Mouse (Mus musculus) intestine, postnatal 0 days (tissue): ENCODE data around the gene Dbndd2. TPM values are rescaled to one million over a fixed set of nuclear protein-coding genes. Genes with fewer than 3 reads are reported as not detected.

Experiments
- ATAC-seq: fragments of 200-750 bp; cut with Nextera tagmentation; 2 replicates; pipeline ENCODE4 v1.8.0; 2017; ENCODE audit warnings: mild to moderate bottlenecking, moderate TSS enrichment, moderate library complexity
- H3K27ac ChIP-seq: fragments of 300-500 bp; sonication (generic); 2 replicates; pipeline ENCODE4 v1.5.1; 2014; ENCODE audit warnings: mild to moderate bottlenecking, low read depth, low read length, moderate library complexity
- H3K27me3 ChIP-seq: fragments of 300-500 bp; sonication (generic); replicated peaks from 2 replicates; pipeline ENCODE4 v1.6.1; 2014; ENCODE audit warnings: low read length, mixed read lengths; ENCODE audit not compliant: control insufficient read depth, insufficient read depth
- H3K36me3 ChIP-seq: fragments of 300-500 bp; sonication (generic); 2 replicates; pipeline ENCODE4 v1.6.1; 2014; ENCODE audit warnings: mild to moderate bottlenecking, moderate library complexity; ENCODE audit not compliant: control insufficient read depth, insufficient read depth
- H3K4me1 ChIP-seq: fragments of 300-500 bp; sonication (generic); replicated peaks from 2 replicates; pipeline ENCODE4 v1.6.1; 2014; ENCODE audit warnings: antibody characterized with exemption, low read length, mixed read lengths; ENCODE audit not compliant: control insufficient read depth, insufficient read depth
- H3K4me2 ChIP-seq: fragments of 300-500 bp; sonication (generic); replicated peaks from 2 replicates; pipeline ENCODE4 v1.6.1; 2014; ENCODE audit warnings: low read depth, mild to moderate bottlenecking, moderate library complexity
- H3K4me3 ChIP-seq: fragments of 300-500 bp; sonication (generic); 2 replicates; pipeline ENCODE4 v1.5.1; 2014; ENCODE audit warnings: low read depth, low read length
- H3K9ac ChIP-seq: fragments of 300-500 bp; sonication (generic); 2 replicates; pipeline ENCODE4 v1.6.1; 2014; ENCODE audit warnings: mild to moderate bottlenecking, low read depth, low read length
- H3K9me3 ChIP-seq: fragments of 300-500 bp; sonication (generic); 2 replicates; pipeline ENCODE4 v1.6.1; 2016; ENCODE audit warnings: mixed run types; ENCODE audit not compliant: control insufficient read depth
- CTCF ChIP-seq: sonication (generic); IDR thresholded peaks from 2 replicates; pipeline ENCODE4 v1.5.1; 2016; ENCODE audit warnings: low read depth, mild to moderate bottlenecking, control low read depth, antibody characterized with exemption, moderate library complexity
- WGBS: fragments of 180-500 bp; shearing (Covaris S2); extraction: QIAGEN DNeasy Blood & Tissue Kit; methylation state at CpG from one replicate; pipeline ENCODE4 v1.1.7; 2014; 5-methylcytosine and 5-hydroxymethylcytosine counted together
- polyA plus RNA-seq: library from polyadenylated mRNA; unstranded; fragments of >200 nt; fragmentation: Nextera tagmentation; extraction: Ambion mirVana; gene quantifications from 2 replicates; pipeline ENCODE4 v1.2.1, GENCODE M21; 2015

Dbndd2 gene
- polyA plus RNA-seq, 1 experiment from 2014 or later, result 18.8 TPM

DNA sequence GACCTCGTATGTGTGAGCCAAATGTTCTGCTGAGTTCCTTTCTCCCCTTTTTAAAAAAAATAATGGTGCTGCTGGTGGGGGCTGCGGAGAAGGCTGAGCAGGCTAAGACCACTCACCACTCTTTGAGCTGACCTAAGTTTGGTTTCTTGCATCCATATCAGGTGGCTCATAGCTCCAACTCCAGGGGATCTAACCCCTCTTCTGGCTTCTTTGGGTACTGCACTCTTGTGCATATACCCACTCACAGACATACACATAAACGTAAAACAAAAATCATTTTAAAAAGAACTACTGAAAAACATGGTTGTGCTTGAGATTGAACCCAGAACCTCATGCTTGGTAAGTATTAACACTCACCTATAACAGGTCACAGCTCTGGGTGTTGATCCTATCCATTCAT, 19.0 kb downstream of the Dbndd2 start:
- no peak overlapping the region for H3K9ac ChIP-seq
- H3K36me3 ChIP-seq, result peaks cover 68% of the 10 kb centered on the region
- WGBS, result 98% methylated on average over 3 of the region's 3 CpGs
- no peak overlapping the region for H3K4me2 ChIP-seq
- peak; percentile 32 for TF ChIP-seq CTCF
- no peak overlapping the region for H3K27ac ChIP-seq
- H3K4me3 ChIP-seq, result no peak overlapping the region
- no peaks in the 10 kb centered on the region for H3K27me3 ChIP-seq
- H3K4me1 ChIP-seq, result no peaks in the 10 kb centered on the region
- ATAC-seq, result no peak
- no peaks in the 10 kb centered on the region for H3K9me3 ChIP-seq

DNA sequence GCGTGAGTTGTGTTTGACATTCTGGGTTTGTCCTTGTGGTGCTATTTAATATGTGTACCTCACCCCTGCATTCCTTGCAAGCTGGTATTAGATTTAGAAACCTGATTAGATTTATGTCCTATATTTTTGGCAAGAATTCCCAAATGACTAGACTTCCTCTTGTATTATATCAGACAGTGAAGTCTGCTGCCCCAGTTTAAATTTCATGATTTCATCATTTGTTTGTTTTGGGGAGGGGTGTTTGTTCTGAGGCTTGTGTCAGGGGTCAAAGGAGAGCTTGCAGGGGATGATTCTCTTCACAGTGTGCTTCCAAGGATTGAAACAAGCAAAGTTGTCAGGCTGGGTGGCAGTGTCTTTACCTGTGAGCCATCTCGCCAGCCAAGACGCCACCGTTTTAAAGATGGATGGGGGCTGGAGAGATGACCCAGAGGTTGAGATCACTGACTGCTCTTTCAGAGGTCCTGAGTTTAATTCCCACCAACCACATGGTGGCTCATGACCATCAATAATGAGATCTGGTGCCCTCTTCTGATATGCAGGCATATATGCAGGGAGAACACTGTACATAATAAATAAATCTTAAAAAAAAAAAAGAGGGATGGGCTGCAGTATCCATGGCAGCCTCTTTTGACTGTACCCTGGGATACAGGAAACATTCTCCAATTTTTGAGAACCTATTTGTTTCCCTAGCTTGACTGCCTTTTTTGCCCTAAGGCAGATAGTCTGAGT, 19.9 kb downstream of the Dbndd2 start:
- peak; percentile 27; the same call in 1 of the 2 replicates for TF ChIP-seq CTCF
- 80% methylated on average over 4 of the region's 4 CpGs for WGBS
- H3K9me3 ChIP-seq, result no peaks in the 10 kb centered on the region
- ATAC-seq, result no peak
- no peak overlapping the region for H3K4me3 ChIP-seq
- no peak overlapping the region for H3K4me2 ChIP-seq
- no peaks in the 10 kb centered on the region for H3K27me3 ChIP-seq
- no peak overlapping the region for H3K9ac ChIP-seq
- no peak overlapping the region for H3K27ac ChIP-seq
- H3K36me3 ChIP-seq, result peaks cover 59% of the 10 kb centered on the region
- H3K4me1 ChIP-seq, result no peaks in the 10 kb centered on the region

DNA sequence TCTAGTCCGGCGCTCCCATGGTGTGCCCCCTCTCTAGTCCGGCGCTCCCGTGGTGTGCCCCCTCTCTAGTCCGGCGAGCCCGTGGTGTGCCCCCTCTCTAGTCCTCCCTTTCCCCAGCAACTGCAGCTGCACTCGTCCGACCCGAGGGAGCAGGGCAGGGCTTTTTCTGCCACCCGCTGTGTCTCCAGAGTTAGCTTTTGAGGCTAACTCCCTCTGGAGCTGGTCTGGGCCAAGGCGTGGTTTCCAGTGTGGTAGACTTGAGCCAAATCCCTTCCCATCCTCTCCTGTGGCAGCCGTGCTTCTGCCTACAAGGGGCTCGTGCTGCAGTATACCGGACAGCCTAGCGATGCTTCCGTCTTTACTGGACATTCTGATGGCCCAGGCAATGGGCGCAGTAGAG, 21.9 kb downstream of the Dbndd2 start:
- TF ChIP-seq CTCF, result no peak
- Histone ChIP-seq H3K9me3 (no peaks in the 10 kb centered on the region), H3K4me3 (no peak overlapping the region), H3K36me3 (peaks cover 41% of the 10 kb centered on the region), H3K9ac (no peak overlapping the region), H3K4me2 (no peak overlapping the region), H3K27ac (no peak overlapping the region), H3K4me1 (no peaks in the 10 kb centered on the region), H3K27me3 (no peaks in the 10 kb centered on the region)
- no peak for ATAC-seq
- WGBS, result 91% methylated on average over 19 of the region's 19 CpGs

DNA sequence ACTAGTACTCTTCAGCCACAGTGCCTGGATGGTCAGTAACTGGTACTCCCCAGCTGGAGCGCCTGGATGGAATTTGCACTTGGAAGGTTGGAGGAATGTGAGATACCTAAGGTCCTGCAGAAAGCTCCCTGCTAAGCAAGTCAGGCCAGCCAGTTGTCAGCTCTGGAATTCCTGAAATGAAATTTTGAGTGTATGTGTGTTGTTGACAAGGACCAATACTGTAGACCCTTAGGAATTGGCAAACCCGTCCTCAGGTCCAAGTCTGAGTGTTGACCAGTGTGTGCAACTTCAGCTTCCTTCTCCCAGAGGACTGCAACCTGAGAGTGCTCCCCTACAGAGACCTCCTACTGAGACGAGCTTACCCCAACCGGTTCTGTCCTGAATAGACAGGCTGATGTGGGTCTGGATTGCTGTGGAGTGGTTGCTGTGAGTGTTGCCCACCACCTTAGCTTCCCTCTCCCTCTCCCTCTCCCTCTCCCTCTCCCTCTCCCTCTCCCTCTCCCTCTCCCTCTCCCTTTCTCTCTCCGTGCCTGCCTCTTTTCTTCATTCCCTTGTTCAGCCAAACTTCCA, 24.8 kb downstream of the Dbndd2 start:
- H3K4me1 ChIP-seq, result no peaks in the 10 kb centered on the region
- no peak overlapping the region for H3K27ac ChIP-seq
- 51% methylated on average over 5 of the region's 5 CpGs for WGBS
- H3K9me3 ChIP-seq, result no peaks in the 10 kb centered on the region
- H3K9ac ChIP-seq, result no peak overlapping the region
- no peak overlapping the region for H3K4me2 ChIP-seq
- peaks cover 13% of the 10 kb centered on the region for H3K36me3 ChIP-seq
- TF ChIP-seq CTCF, result no peak
- H3K4me3 ChIP-seq, result no peak overlapping the region
- ATAC-seq, result no peak
- no peaks in the 10 kb centered on the region for H3K27me3 ChIP-seq

DNA sequence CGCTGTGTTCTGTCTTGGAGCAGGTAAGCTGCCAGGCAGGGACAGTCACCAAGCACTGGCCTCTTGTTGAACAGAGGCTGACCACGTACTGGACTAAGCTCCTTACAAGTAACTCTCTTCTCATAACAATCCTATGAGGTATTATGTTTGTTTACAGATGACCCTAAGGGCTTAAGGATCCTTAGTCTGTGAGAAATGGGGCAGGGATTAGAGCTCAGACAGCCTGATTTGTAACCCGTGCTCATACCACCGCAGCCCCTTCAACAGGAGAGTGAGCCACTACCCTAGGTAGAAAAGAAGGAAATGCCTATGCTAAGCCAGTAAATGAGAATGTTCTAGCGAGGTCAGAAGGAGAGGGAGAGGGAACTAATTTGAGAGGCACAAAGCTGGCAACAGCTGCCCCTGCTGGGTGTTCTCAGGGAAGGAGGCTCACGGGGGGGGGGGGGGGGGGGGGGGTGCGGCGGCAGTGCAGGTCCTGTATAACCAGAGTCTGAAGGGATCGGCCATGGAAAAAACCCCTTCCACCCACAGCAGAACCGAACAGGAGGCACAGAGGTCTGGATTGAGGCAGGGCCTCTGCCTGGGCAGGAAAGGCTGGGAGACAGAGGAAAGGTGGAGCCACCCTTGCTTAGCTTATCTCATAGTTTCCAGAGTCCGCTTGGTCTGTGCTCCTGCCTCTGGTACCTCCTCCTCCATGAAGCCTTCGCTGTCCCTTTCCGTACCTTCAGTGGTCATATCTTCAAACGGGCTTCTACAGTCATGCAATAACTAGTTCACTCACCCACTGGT, 26.4 kb downstream of the Dbndd2 start:
- 53% methylated on average over 13 of the region's 14 CpGs for WGBS
- no peak overlapping the region for H3K9ac ChIP-seq
- no peak overlapping the region; the same call in 1 of the 2 replicates for H3K27ac ChIP-seq

DNA sequence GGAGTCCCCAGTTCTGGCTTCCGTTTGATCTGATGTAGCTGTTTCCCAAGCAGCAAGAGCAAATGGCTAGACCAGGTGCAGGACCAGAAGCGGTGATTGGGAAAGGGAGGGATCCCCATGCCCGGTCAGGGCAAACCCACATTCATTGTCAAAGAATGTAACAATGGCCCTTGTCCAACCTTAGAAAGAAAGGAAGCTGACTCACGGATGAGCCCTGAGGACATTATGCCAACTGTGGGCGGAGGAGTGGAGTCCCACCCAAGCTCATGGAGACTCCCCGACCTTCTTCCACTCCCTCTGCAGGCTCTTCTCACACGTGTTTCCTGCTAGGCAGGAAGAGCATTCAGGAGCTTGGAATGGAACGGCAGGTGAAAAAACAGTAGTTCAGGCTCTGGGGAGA, 27.5 kb downstream of the Dbndd2 start:
- Histone ChIP-seq H3K9ac (no peak overlapping the region), H3K4me1 (no peaks in the 10 kb centered on the region), H3K9me3 (no peaks in the 10 kb centered on the region), H3K27ac (no peak overlapping the region), H3K27me3 (no peaks in the 10 kb centered on the region), H3K4me2 (no peak overlapping the region), H3K4me3 (no peak overlapping the region), H3K36me3 (no peaks in the 10 kb centered on the region; the same call in 1 of the 2 replicates)
- no peak for ATAC-seq
- WGBS, result 66% methylated on average over 8 of the region's 8 CpGs
- TF ChIP-seq CTCF, result no peak

More for the DNA sequence above, 26.4 kb downstream of the Dbndd2 start:
- no peaks in the 10 kb centered on the region for H3K27me3 ChIP-seq
- ATAC-seq, result peak; percentile 13; the same call in 1 of the 2 replicates
- H3K36me3 ChIP-seq, result no peaks in the 10 kb centered on the region; the same call in 1 of the 2 replicates
- no peaks in the 10 kb centered on the region for H3K4me1 ChIP-seq
- no peaks in the 10 kb centered on the region for H3K9me3 ChIP-seq
- no peak for TF ChIP-seq CTCF
- no peak overlapping the region for H3K4me2 ChIP-seq
- H3K4me3 ChIP-seq, result no peak overlapping the region
